Mouse (Mus musculus) layer of hippocampus, postnatal 10 days (tissue): Measurements from ENCODE around the gene Ccdc149. TPM values are rescaled to one million over a fixed set of nuclear protein-coding genes. Genes with fewer than 3 reads are reported as not detected.

ENCODE experiments used
- DNase-seq, 2 experiments: peaks; one replicate each; pipeline ENCODE4 v3.0.0; 2021; ENCODE audit warnings: low spot score in 2 of 2
- total RNA-seq, 2 experiments: library from RNA; stranded (reverse); gene quantifications; 2 replicates each; pipeline ENCODE4 v1.2.3; 2021

The Ccdc149 gene
- total RNA-seq, 2 experiments from 2014 or later, result 37.0 to 39.8 TPM

DNA sequence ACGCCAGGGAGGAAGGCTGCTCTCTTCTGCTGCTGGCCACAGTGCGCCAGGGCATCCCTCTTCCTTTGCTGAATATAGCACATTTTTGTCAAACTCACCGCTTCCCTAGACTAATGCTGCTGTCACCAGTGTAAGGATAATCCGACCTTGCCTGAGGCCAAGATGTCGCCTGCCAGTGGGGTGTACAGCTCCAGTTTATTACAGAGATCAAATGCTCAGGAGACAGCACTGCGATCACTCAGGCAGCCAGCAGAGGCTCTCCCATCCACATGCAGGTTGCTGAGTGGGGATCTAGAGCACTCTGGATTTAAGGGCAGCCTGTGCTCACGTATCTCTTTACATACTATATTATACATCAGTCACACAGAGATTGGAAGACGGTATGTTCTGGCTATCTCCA, 22.1 kb downstream of the Ccdc149 start:
- no peak for DNase-seq

DNA sequence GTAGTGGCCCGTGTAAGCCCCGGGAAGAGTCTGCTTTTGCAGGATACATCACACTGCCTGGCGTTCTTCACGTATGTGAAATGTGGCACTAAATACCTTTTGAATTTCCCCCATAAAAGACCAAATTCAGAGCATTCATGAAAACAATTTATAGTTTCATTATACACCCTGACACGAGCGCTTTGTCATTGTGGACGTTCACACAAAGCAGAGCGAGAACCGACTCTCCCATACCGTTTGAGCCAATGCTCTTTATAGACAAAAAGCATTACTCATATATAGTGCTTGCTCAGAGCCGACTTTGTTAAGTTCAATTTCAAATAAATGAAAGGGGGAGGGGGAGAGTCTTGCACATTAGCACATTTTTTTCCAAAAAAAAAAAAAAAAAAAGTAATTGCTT, 31.0 kb downstream of the Ccdc149 start:
- no peak for DNase-seq

GRCm38 (mm10) chr5:52438946-52439345, 32.4 kb downstream of the Ccdc149 start:
- DNase-seq, result no peak

- DNase-seq, result no peak
These were observed 35.8 kb downstream of the Ccdc149 start for GRCm38 (mm10) chr5:52435533-52435932.

GRCm38 (mm10) chr5:52431276-52431844, 40.0 kb downstream of the Ccdc149 start:
- DNase-seq, result no peak

DNA sequence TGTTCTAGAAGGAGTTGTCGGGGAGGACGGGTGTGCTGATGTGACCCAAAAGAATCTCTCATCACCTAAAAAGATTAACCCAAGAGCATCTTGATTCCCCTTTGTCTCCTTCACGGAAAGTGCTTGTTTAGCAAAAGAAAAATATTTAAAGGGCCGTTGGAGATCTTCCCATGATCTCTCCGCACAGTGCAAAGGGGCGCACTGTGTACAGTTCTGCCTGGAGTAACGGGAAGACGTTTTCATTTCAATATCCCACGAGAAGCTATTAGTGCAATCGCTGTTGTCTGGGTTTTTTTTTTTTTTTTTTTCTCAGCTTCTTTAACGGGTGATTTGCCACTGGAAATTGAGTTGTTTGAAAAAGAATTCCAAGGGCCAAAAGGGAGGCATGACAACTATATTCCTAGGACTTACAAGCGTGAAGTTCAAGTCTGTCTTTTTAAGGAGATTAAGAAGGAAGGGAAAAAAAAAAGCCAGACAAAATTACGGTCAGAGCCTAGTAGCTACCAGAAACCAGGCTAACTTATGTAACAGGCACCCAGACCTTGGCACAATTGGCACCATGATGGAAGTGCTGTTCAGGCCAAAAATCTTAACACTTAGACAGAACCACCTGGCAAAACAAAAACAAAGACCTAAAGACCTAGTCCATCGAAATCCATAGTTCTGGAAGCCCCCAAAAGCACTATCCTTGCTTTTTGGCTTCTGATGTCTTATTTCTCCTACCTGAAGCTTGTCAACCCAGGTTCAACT, 41.4 kb downstream of the Ccdc149 start:
- no peak for DNase-seq

DNA sequence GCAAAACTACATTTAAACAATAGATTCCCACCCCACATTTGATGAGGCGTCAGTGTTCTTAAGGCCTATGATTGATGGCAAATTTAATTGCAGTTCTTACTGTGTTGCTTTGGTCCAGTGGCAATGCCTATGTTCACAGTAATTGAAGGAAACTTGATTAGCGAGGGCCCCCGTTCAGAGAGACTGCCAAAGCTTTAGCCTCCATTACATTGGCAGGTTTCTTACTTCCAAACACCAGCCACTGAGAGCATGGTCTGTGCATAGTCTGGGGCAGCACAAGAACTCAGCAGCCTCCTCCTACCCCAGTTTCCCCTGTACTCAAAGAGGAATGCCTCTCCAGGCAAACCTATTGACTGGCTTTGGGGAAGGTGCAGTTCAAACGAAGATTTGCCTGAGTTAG, 42.7 kb downstream of the Ccdc149 start:
- DNase-seq, result no peak

GRCm38 (mm10) chr5:52425819-52426218, 45.5 kb downstream of the Ccdc149 start:
- no peak for DNase-seq

- no peak for DNase-seq
These were observed 47.4 kb downstream of the Ccdc149 start for GRCm38 (mm10) chr5:52423893-52424292.

DNA sequence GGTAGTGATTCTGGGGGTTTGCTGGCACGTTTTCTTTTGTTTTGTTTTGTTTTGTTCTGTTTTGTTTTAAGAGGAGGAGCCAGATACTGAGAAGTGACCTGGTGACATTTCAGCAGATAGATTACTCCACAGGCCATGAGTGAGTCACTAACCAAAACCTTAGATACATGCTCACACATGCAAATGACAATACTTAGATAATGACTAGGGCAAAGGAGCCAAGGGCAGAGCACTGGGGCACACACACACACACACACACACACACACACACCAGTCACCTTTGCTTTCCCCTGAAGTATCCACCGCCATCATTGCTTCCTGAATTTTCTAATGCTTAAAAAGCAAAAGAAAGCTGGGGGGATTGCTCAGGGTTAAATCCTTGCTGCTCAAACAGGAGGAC, 54.8 kb downstream of the Ccdc149 start:
- no peak for DNase-seq

DNA sequence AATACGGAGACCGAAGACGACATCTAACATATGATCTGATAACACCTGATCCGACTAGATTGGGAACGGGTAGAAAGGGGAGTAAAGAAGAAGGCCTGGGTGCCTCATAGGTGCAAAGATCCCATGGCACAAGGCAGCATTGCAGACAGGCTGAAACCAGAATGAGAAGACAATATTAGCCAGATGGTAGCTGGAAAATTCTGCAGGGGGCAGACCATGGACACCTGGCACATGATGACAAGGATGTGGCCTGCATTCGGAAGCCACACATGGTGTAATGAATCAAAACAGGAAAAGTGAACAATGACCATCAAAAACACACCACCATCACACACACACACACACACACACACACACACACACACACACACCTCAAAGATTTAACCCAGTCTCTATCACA, 55.4 kb downstream of the Ccdc149 start:
- DNase-seq, result no peak

GRCm38 (mm10) chr5:52415193-52415592, 56.1 kb downstream of the Ccdc149 start:
- DNase-seq, result no peak

DNA sequence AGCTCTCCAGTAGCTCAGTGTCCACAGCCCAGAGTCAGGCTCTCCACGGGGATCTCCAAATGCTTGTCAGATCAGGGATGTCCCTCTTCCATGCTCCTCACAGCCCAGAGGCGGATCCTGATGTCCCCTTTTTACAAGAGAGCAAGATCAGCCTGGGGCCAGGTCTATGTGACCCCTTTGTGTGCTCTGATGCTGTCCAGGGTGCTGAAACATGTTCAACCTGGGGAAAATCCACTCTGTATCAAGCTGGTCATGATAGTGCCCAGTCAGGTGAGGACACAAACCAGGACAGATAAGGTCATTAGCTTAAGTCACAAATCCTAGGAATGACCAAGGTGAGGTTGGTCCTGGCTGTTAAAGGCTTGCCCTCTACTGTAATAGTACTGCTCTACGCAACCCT, 59.8 kb downstream of the Ccdc149 start:
- DNase-seq, result no peak

DNA sequence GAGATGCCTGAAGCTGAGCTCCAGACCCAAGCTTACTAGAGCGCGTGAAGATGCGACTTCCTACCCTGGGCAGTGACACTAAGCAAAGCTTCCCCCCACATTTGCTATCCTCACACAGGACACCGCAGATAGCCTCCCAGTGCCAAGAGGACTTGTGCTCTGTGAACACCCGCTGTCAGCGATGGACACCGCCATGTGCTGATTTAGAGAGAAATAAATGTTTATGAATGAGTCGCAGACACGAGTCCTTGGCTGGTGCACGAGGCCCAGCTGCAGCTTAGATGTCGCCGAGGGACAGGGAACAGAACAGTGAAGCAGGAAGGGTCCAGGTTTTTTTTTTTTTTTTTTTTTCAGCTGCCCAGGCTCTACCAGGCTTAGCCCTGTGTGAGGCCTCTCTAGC, 61.1 kb downstream of the Ccdc149 start:
- no peak for DNase-seq

GRCm38 (mm10) chr5:52408668-52409315, 62.5 kb downstream of the Ccdc149 start:
- peak in 1 of 2 experiments; percentile 30 for DNase-seq

DNA sequence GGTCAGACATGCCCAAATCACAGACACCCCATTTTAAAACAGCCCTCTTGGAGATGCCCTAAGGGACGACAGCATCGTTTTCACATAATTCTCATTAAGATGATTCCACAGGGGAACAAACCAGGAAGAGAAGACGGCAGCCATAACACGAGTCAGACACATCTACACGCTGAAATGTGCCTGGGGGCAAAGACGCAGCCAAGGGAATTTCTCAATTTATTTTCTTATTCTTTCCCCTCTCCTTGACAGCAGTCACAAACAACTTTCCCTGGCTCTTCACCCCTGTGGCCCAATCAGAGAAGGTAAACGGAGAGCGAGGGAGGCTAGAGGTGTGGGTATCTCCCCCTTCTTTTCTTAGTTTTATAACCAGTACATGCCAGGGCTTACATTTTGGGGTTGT, 66.9 kb downstream of the Ccdc149 start:
- no peak for DNase-seq

DNA sequence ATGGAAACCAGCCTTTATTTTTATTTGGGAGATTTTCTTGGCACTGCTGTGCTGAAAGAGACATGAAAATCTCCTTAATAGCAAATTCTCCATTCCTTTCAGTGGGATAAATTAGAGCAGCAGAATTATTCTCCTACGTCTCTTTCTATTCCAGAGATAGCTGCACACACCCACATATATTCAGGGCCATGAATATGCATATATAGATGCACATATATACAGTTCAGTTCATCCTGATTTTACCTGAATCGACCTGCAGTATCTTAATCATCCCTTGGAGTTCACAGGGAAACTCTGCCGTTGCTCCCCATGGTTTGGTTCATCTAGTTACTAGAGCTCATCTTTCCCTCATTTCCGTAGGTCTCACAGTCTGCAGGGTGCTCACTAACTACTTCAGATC, 77.6 kb downstream of the Ccdc149 start:
- DNase-seq, result no peak

GRCm38 (mm10) chr5:52391471-52391870, 79.8 kb downstream of the Ccdc149 start:
- DNase-seq, result no peak

DNA sequence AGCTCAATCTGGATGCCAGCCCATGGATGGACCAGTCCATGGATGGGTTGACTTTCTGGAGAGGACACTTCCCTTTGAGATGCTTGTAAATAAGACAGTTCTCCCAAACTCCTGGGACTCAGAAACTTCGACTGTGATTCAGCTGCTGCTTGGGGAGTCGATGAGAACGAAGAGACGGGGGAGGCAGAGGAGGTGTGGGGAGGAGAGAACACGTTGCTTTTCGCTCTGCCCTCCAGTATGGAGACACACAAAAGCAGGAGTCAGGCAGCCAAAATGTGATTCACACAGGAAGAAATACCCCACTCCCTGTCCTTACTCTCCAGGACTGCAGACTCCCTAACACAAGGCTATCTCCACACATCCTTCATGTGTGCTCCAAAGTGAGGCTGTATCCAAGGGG, 80.9 kb downstream of the Ccdc149 start:
- DNase-seq, result no peak

DNA sequence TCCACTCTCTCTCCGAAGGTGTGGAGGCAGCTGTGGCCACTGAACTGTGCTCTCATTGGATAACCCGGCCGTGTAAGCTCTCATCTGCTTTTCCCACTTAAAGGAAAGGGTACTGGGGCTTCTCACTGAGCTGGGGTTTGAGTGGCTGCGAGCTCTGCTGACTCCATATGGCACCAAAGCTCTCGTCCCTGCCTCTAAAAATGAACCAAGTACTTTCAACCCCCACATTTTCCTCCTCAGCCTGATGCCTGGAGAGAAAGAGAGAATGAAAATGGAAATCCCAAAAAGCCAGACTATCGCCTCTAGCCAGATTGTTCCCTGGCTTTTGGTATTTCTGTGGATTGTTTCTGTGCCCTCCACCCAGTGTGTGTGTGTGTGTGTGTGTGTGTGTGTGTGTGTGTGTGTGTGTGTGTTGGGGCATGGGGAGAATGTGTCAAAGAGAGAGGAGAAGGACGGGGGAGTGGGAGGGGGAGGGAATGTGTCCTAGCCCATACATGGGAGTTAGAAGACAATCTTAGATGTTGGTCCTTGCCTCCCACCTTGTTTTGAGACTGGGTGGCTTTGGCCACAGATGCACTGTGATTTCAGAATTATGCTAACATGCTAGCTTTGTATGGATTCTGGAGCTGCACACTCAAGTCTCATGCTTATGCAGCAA, 83.1 kb downstream of the Ccdc149 start:
- no peak for DNase-seq

- DNase-seq, result no peak
These were observed 85.3 kb downstream of the Ccdc149 start for GRCm38 (mm10) chr5:52386016-52386415.

DNA sequence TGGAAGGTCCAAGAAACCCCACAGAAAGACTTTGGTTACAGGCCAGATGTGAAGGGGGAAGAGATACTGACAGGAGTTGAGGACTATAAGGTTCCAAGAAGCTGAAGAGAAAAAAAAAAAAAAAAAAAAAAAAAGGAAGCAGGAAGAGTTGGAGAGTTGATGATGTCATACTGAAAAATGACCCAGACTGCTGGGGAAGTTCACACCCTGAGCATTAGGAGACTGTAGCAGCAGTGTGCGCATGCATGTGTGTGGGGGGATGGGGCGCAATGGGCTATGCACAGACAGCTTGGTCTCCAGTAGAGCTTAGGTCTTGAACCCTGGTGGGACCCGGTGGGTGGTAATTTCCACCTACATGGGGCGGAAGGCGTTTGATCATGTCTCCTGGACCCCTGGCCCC, 87.6 kb downstream of the Ccdc149 start:
- DNase-seq, result no peak
